Mouse (Mus musculus) lung, postnatal 0 days (tissue): ENCODE results near the gene Zfp827.

Experiments
- CTCF ChIP-seq: IDR thresholded peaks from 2 replicates; pipeline ENCODE4 v1.5.1; 2016; ENCODE audit warnings: antibody characterized with exemption, mild to moderate bottlenecking
- EP300 ChIP-seq: IDR thresholded peaks from 2 replicates; pipeline ENCODE4 v1.6.1; 2016; ENCODE audit warnings: antibody characterized with exemption, mild to moderate bottlenecking, control low read depth

- TF ChIP-seq CTCF = no peak
- TF ChIP-seq EP300 = no peak
These were observed 129.1 kb downstream of the Zfp827 start for GRCm38 (mm10) chr8:79157366-79157765.
